Mouse (Mus musculus) adrenal gland, postnatal 36 days (tissue): Measurements from ENCODE around the gene Scgb1b19. TPM values are rescaled to one million over a fixed set of nuclear protein-coding genes. Genes with fewer than 3 reads are reported as not detected.
"Not testable (repeated sequence)": the region's sequence is repeated elsewhere in the genome, so short reads cannot be mapped to it uniquely, and the experiment has no call there.

Experiments used
- DNase-seq, 2 experiments: peaks; one replicate each; pipeline ENCODE4 v3.0.0; 2021; ENCODE audit warnings: mixed read lengths in 1 of 2
- long read RNA-seq, 2 experiments: library from polyadenylated mRNA; stranded (forward); transcript quantifications; one replicate each; pipeline ENCODE4 v2.0.0; 2021; ENCODE audit warnings: borderline sequencing depth in 2 of 2
- total RNA-seq, 2 experiments: library from RNA; stranded (reverse); gene quantifications; 2 replicates each; pipeline ENCODE4 v1.2.3; 2021

Gene Scgb1b19
- not detected for total RNA-seq
- long read RNA-seq, experiment 1: 0 reads
- long read RNA-seq, experiment 2: 0 reads

DNA sequence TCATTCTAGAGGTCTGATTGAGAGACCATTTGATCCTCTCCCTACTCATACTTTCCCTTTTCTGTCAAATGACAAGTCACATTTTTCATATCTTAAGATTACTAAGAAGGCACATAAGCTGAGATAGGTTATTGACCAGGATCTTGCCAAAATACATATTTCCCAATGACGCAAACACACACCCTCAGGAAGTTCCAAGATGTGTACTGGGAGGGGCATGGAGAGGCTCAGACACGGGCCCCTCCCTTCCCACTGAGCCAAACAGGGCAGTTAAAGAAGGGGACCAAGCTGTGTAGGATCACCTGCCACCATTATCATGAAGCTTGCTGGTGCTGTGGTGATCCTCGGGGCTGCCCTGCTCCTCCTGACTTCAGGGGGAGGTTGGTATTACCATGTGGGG lies at the start of gene Scgb1b19:
Scgb1b19 (plus strand) TSS at position 301 of the 400 bp plus-strand sequence.
- not testable (repeated sequence) for DNase-seq

DNA sequence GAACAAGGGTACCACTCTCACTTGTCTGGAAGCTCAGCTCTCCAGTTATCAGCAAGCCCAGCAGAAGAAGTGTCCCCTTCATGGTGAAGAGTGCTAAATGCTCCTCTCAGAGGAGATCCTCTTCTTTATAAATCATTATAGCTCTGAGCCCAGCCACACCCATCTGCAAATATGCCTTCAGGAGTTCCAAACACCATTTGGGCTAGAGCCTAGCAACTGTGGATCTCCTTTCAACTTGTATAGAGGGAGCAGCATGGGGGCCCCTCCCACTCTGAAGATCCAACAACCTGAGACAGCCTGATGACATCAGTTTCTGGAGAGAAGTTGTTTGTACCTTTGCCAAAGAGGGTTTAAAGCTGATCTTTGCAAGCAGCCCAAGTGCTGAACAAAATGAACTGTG lies 6.9 kb upstream of the Scgb1b19 start, which contains the start of gene Scgb2b19:
Scgb2b19 (minus strand) TSS at position 101 of the 400 bp plus-strand sequence.
- DNase-seq: not testable (repeated sequence)

Other genes with a start within 250 kb of the Scgb1b19 start
- not detected for gene Scgb2b17, start 230.7 kb upstream of the Scgb1b19 start, total RNA-seq
- gene Scgb1b17, start 223.8 kb upstream of the Scgb1b19 start, total RNA-seq: not detected
- gene Scgb2b18, start 113.4 kb upstream of the Scgb1b19 start, total RNA-seq: not detected
- gene Scgb1b18, start 101.7 kb upstream of the Scgb1b19 start, total RNA-seq: not detected
- gene Scgb2b19, start 7.0 kb upstream of the Scgb1b19 start, total RNA-seq: not detected
- not detected for gene Scgb2b20, start 79.0 kb downstream of the Scgb1b19 start, total RNA-seq
- gene Scgb1b20, start 85.9 kb downstream of the Scgb1b19 start, total RNA-seq: not detected
- gene Scgb2b21, start 233.2 kb downstream of the Scgb1b19 start, total RNA-seq: not detected